Mouse (Mus musculus): Measurements from ENCODE around the gene Alkbh6. TPM values are rescaled to one million over a fixed set of nuclear protein-coding genes. Genes with fewer than 3 reads are reported as not detected.
A peak's percentile ranks its signal among the peaks of the same experiment; 100 is the strongest.

The Alkbh6 gene
- polyA plus RNA-seq, 1 experiment = 99.0 TPM

GRCm38 (mm10) chr7:30288046-30288445 lies 20.5 kb upstream of the Alkbh6 start:
- TF ChIP-seq POLR2A (IDR thresholded peaks at IDR 0.05; ENCODE audit: low read depth, low read length) (no peak), CTCF (conservative IDR thresholded peaks at IDR 0.05; ENCODE audit: insufficient read depth, insufficient read length, low read depth, low read length) (no peak)
- Histone ChIP-seq H3K4me1 (ENCODE audit: control insufficient read depth, insufficient read depth, low read length) (no peaks in the 10 kb centered on the region), H3K27ac (ENCODE audit: insufficient read depth, low read depth, low read length) (no peak overlapping the region), H3K27me3 (replicated peaks; ENCODE audit: control insufficient read depth, insufficient read depth, low read length) (no peaks in the 10 kb centered on the region), H3K4me3 (ENCODE audit: insufficient read depth, low read depth, low read length) (no peak overlapping the region), H3K36me3 (ENCODE audit: control insufficient read depth, insufficient read depth, low read length) (no peaks in the 10 kb centered on the region)
- 56% methylated on average over 6 of the region's 6 CpGs for WGBS
- DNase-seq = no peak

- Histone ChIP-seq H3K36me3 (ENCODE audit: control insufficient read depth, insufficient read depth, low read length) (no peaks in the 10 kb centered on the region), H3K27me3 (replicated peaks; ENCODE audit: control insufficient read depth, insufficient read depth, low read length) (no peaks in the 10 kb centered on the region), H3K4me3 (ENCODE audit: insufficient read depth, low read depth, low read length) (no peak overlapping the region), H3K27ac (ENCODE audit: insufficient read depth, low read depth, low read length) (no peak overlapping the region), H3K4me1 (ENCODE audit: control insufficient read depth, insufficient read depth, low read length) (no peaks in the 10 kb centered on the region)
- DNase-seq = no peak
- TF ChIP-seq CTCF (conservative IDR thresholded peaks at IDR 0.05; ENCODE audit: insufficient read depth, insufficient read length, low read depth, low read length) (no peak), POLR2A (IDR thresholded peaks at IDR 0.05; ENCODE audit: low read depth, low read length) (no peak)
- WGBS = 71% methylated on average over 7 of the region's 7 CpGs
Observed at GRCm38 (mm10) chr7:30289071-30289713, 19.3 kb upstream of the Alkbh6 start.

- no peaks in the 10 kb centered on the region for H3K4me1 ChIP-seq (ENCODE audit: control insufficient read depth, insufficient read depth, low read length)
- 66% methylated on average over 10 of the region's 10 CpGs for WGBS
- no peak overlapping the region for H3K4me3 ChIP-seq (ENCODE audit: insufficient read depth, low read depth, low read length)
- H3K27ac ChIP-seq (ENCODE audit: insufficient read depth, low read depth, low read length) = no peak overlapping the region
- H3K36me3 ChIP-seq (ENCODE audit: control insufficient read depth, insufficient read depth, low read length) = no peaks in the 10 kb centered on the region
- DNase-seq = no peak
- no peaks in the 10 kb centered on the region for H3K27me3 ChIP-seq (replicated peaks; ENCODE audit: control insufficient read depth, insufficient read depth, low read length)
- TF ChIP-seq CTCF (conservative IDR thresholded peaks at IDR 0.05; ENCODE audit: insufficient read depth, insufficient read length, low read depth, low read length) (no peak), POLR2A (IDR thresholded peaks at IDR 0.05; ENCODE audit: low read depth, low read length) (no peak)
Observed at GRCm38 (mm10) chr7:30289714-30290399, 18.7 kb upstream of the Alkbh6 start.

- TF ChIP-seq POLR2A (IDR thresholded peaks at IDR 0.05; ENCODE audit: low read depth, low read length) = no peak
- TF ChIP-seq CTCF (conservative IDR thresholded peaks at IDR 0.05; ENCODE audit: insufficient read depth, insufficient read length, low read depth, low read length) = no peak
- H3K4me1 ChIP-seq (ENCODE audit: control insufficient read depth, insufficient read depth, low read length) = no peaks in the 10 kb centered on the region
- 10% methylated on average over 35 of the region's 35 CpGs for WGBS
- H3K4me3 ChIP-seq (ENCODE audit: insufficient read depth, low read depth, low read length) = peak within 1 kb of the TSS; percentile 70
- H3K27me3 ChIP-seq (replicated peaks; ENCODE audit: control insufficient read depth, insufficient read depth, low read length) = no peaks in the 10 kb centered on the region
- peak; percentile 41 for DNase-seq
- no peaks in the 10 kb centered on the region for H3K36me3 ChIP-seq (ENCODE audit: control insufficient read depth, insufficient read depth, low read length)
- no peak within 1 kb of the TSS for H3K27ac ChIP-seq (ENCODE audit: insufficient read depth, low read depth, low read length)
Observed at GRCm38 (mm10) chr7:30291215-30292131, 17.0 kb upstream of the Alkbh6 start, which contains the start of gene Clip3. Clip3 (plus strand) TSS chr7:30291728.

GRCm38 (mm10) chr7:30293795-30294194 lies 14.7 kb upstream of the Alkbh6 start:
- 81% methylated on average over 13 of the region's 13 CpGs for WGBS
- Histone ChIP-seq H3K4me3 (ENCODE audit: insufficient read depth, low read depth, low read length) (no peak overlapping the region), H3K27ac (ENCODE audit: insufficient read depth, low read depth, low read length) (no peak overlapping the region), H3K36me3 (ENCODE audit: control insufficient read depth, insufficient read depth, low read length) (no peaks in the 10 kb centered on the region), H3K4me1 (ENCODE audit: control insufficient read depth, insufficient read depth, low read length) (no peaks in the 10 kb centered on the region), H3K27me3 (replicated peaks; ENCODE audit: control insufficient read depth, insufficient read depth, low read length) (no peaks in the 10 kb centered on the region)
- TF ChIP-seq POLR2A (IDR thresholded peaks at IDR 0.05; ENCODE audit: low read depth, low read length) (no peak), CTCF (conservative IDR thresholded peaks at IDR 0.05; ENCODE audit: insufficient read depth, insufficient read length, low read depth, low read length) (no peak)
- DNase-seq = no peak

- no peak for TF ChIP-seq CTCF (conservative IDR thresholded peaks at IDR 0.05; ENCODE audit: insufficient read depth, insufficient read length, low read depth, low read length)
- no peak for TF ChIP-seq POLR2A (IDR thresholded peaks at IDR 0.05; ENCODE audit: low read depth, low read length)
- Histone ChIP-seq H3K27ac (ENCODE audit: insufficient read depth, low read depth, low read length) (no peak overlapping the region), H3K4me1 (ENCODE audit: control insufficient read depth, insufficient read depth, low read length) (no peaks in the 10 kb centered on the region), H3K4me3 (ENCODE audit: insufficient read depth, low read depth, low read length) (no peak overlapping the region), H3K27me3 (replicated peaks; ENCODE audit: control insufficient read depth, insufficient read depth, low read length) (no peaks in the 10 kb centered on the region), H3K36me3 (ENCODE audit: control insufficient read depth, insufficient read depth, low read length) (no peaks in the 10 kb centered on the region)
- WGBS = 82% methylated on average over 5 of the region's 5 CpGs
- no peak for DNase-seq
Observed at GRCm38 (mm10) chr7:30294296-30294695, 14.2 kb upstream of the Alkbh6 start.

All from kidney, adult 2 months (tissue).